Comparison of ENCODE assay signal across 8 mouse cellular contexts in genomic region chr13:21917040-21917439, GRCm38 (mm10). TPM values are rescaled to one million over a fixed set of nuclear protein-coding genes. Genes with fewer than 3 reads are reported as not detected.
DNase-seq lines count a peak whose midpoint lies in the region; ATAC-seq and TF ChIP-seq lines count a peak whose summit lies in the region.

No protein-coding gene starts in this region.

- no peak overlapping the region for H3K9ac ChIP-seq in heart, adult 2 months (ENCODE audit: low read depth, low read length)
- H3K9ac ChIP-seq in CH12.LX (ENCODE audit: insufficient read depth, low read depth), result peak overlapping the region; percentile 19; the same call in 1 of the 2 replicates
- no peak overlapping the region for H3K9ac ChIP-seq in embryonic facial prominence, embryonic 14.5 days (ENCODE audit: low read depth, low read length)
- H3K9ac ChIP-seq in liver, embryonic 11.5 days (ENCODE audit: low read depth, low read length), result no peak overlapping the region

- no peaks in the 10 kb centered on the region for H3K9me3 ChIP-seq in CH12.LX (replicated peaks; ENCODE audit: low read length)
- no peaks in the 10 kb centered on the region for H3K9me3 ChIP-seq in embryonic facial prominence, embryonic 14.5 days (ENCODE audit: control insufficient read depth, low read length)
- H3K9me3 ChIP-seq in liver, embryonic 11.5 days (ENCODE audit: control insufficient read depth, low read length), result no peaks in the 10 kb centered on the region

- no peak for TF ChIP-seq EP300 in heart, adult 2 months (IDR thresholded peaks at IDR 0.05; ENCODE audit: insufficient read depth, low read depth, low read length)
- no peak for TF ChIP-seq EP300 in CH12.LX (IDR thresholded peaks at IDR 0.05; ENCODE audit: low read length)

- H3K79me2 ChIP-seq in heart, adult 2 months (replicated peaks; ENCODE audit: control insufficient read depth, insufficient read depth, low read length), result no peaks in the 10 kb centered on the region
- no peaks in the 10 kb centered on the region for H3K79me2 ChIP-seq in CH12.LX (replicated peaks; ENCODE audit: control insufficient read depth, extremely low read depth, insufficient read depth, poor library complexity, severe bottlenecking)

- ATAC-seq in embryonic facial prominence, embryonic 14.5 days (ENCODE audit: low read depth), result no peak; the same call in 1 of the 2 replicates
- peak; percentile 53 for ATAC-seq in liver, embryonic 11.5 days (replicated peaks; ENCODE audit: low FRiP score)

- peaks cover 2% of the 10 kb centered on the region; the same call in 1 of the 2 replicates for H3K4me1 ChIP-seq in heart, adult 2 months (ENCODE audit: control insufficient read depth, insufficient read depth, low read length)
- peaks cover 0 to 15% of the 10 kb centered on the region in 2 experiments; a peak in 2 of 4 replicates for H3K4me1 ChIP-seq in CH12.LX (ENCODE audit: control insufficient read depth in 1 of 2, insufficient read depth in 2 of 2)
- no peaks in the 10 kb centered on the region for H3K4me1 ChIP-seq in embryonic facial prominence, embryonic 14.5 days (ENCODE audit: control insufficient read depth, insufficient read depth, low read length)
- peaks cover 8% of the 10 kb centered on the region; the same call in 1 of the 2 replicates for H3K4me1 ChIP-seq in liver, embryonic 11.5 days (replicated peaks; ENCODE audit: control insufficient read depth, insufficient read depth, low read length)

- no peak overlapping the region for H3K27ac ChIP-seq in heart, adult 2 months
- no peak overlapping the region for H3K27ac ChIP-seq in CH12.LX (ENCODE audit: insufficient read depth, low read depth)
- no peak overlapping the region for H3K27ac ChIP-seq in embryonic facial prominence, embryonic 14.5 days (replicated peaks; ENCODE audit: low read depth, low read length)
- no peak overlapping the region for H3K27ac ChIP-seq in liver, embryonic 11.5 days (ENCODE audit: low read depth, low read length)

- intact Hi-C loops in heart, adult 2 months (cut with DNase I), result loop anchor here (5.0 to 10.0 kb wide), 3 partner anchors 62 to 202 kb away; partner anchors contain the start of genes Hist1h2ai, Hist1h2bl and Hist1h3h
- intact Hi-C loops in heart, postnatal 36 days (cut with DNase I), result loop anchor here (10.0 kb wide), 1 partner anchor 62 kb away; no protein-coding TSS in a partner anchor
- intact Hi-C loops in left cerebral cortex, postnatal 25 days (cut with DNase I), result loop anchor here (5.0 kb wide), 1 partner anchor 90 kb away; the partner anchor contains the start of gene Prss16

- dilution Hi-C loops in CH12.LX (cut with MboI; ENCODE audit: extremely low pct_ligation_motif_present, extremely low pct_unique_long_range_greater_than_20kb, low sequenced_read_pairs), result no loop called here

- TF ChIP-seq RAD21 in CH12.LX (IDR thresholded peaks at IDR 0.05; ENCODE audit: low read depth, low read length), result no peak

- no peaks in the 10 kb centered on the region for H3K36me3 ChIP-seq in heart, adult 2 months (ENCODE audit: control insufficient read depth, insufficient read depth, low read length)
- no peaks in the 10 kb centered on the region for H3K36me3 ChIP-seq in CH12.LX (replicated peaks in 1 of 2; ENCODE audit: control insufficient read depth in 1 of 2, insufficient read depth in 1 of 2, low read length in 1 of 2)
- no peaks in the 10 kb centered on the region for H3K36me3 ChIP-seq in embryonic facial prominence, embryonic 14.5 days (ENCODE audit: control insufficient read depth, insufficient read depth, low read length)
- no peaks in the 10 kb centered on the region for H3K36me3 ChIP-seq in liver, embryonic 11.5 days (ENCODE audit: control insufficient read depth, insufficient read depth, low read length)

- no peak for TF ChIP-seq CTCF in heart, adult 2 months (IDR thresholded peaks at IDR 0.05)
- TF ChIP-seq CTCF in CH12.LX (conservative IDR thresholded peaks at IDR 0.05 in 1 of 2, IDR thresholded peaks at IDR 0.05 in 1 of 2; ENCODE audit: low read depth in 2 of 2, low read length in 2 of 2), result no peak

- TF ChIP-seq POLR2A in heart, adult 2 months (IDR thresholded peaks at IDR 0.05; ENCODE audit: insufficient read depth, low read depth, low read length), result no peak
- TF ChIP-seq POLR2A in CH12.LX (IDR thresholded peaks at IDR 0.05; ENCODE audit: low read depth, low read length), result no peak

- H3K27me3 ChIP-seq in heart, adult 2 months (ENCODE audit: control insufficient read depth, insufficient read depth, low read length), result no peaks in the 10 kb centered on the region
- peaks cover 10% of the 10 kb centered on the region for H3K27me3 ChIP-seq in CH12.LX (replicated peaks)
- H3K27me3 ChIP-seq in embryonic facial prominence, embryonic 14.5 days (replicated peaks; ENCODE audit: control insufficient read depth, insufficient read depth, low read length), result peaks cover 22% of the 10 kb centered on the region
- H3K27me3 ChIP-seq in liver, embryonic 11.5 days (replicated peaks; ENCODE audit: control insufficient read depth, insufficient read depth, low read length), result no peaks in the 10 kb centered on the region

- WGBS in heart, adult 2 months, result 36% methylated on average over 13 of the region's 13 CpGs
- WGBS in embryonic facial prominence, embryonic 14.5 days, result 7% methylated on average over 13 of the region's 13 CpGs
- 3% methylated on average over 13 of the region's 13 CpGs for WGBS in liver, embryonic 11.5 days

- no peak overlapping the region for H3K4me3 ChIP-seq in heart, adult 2 months
- peak overlapping the region; percentile 49 to 69 (median 62) for H3K4me3 ChIP-seq in CH12.LX (replicated peaks in 1 of 3; ENCODE audit: low read depth in 2 of 3, low read length in 2 of 3, poor library complexity in 1 of 3)
- H3K4me3 ChIP-seq in embryonic facial prominence, embryonic 14.5 days (ENCODE audit: low read depth, low read length), result peak overlapping the region; percentile 48
- H3K4me3 ChIP-seq in liver, embryonic 11.5 days (ENCODE audit: low read depth, low read length), result peak overlapping the region; percentile 71

- H3K4me2 ChIP-seq in CH12.LX (ENCODE audit: insufficient read depth, low read depth, poor library complexity, severe bottlenecking), result peak overlapping the region; percentile 96
- H3K4me2 ChIP-seq in embryonic facial prominence, embryonic 14.5 days (ENCODE audit: low read depth, low read length), result peak overlapping the region; percentile 61
- H3K4me2 ChIP-seq in liver, embryonic 11.5 days, result peak overlapping the region; percentile 100

- DNase-seq in heart, adult 2 months, result peak; percentile 24 to 43
- DNase-seq in heart, postnatal 36 days, result no peak
- peak; percentile 96 for DNase-seq in CH12.LX (ENCODE audit: extremely low read depth)
- DNase-seq in embryonic facial prominence, embryonic 14.5 days (ENCODE audit: low spot score), result peak; percentile 63
- DNase-seq in liver, embryonic 11.5 days (ENCODE audit: low spot score), result peak; percentile 88
- peak; percentile 76 for DNase-seq in thymus, postnatal 0 days (ENCODE audit: low spot score)
- DNase-seq in left cerebral cortex, postnatal 25 days (ENCODE audit: low spot score in 2 of 2), result no peak
- DNase-seq in gastrocnemius, postnatal 25 days, result no peak

- in situ Hi-C loops in CH12.LX (cut with MboI; ENCODE audit: low pct_ligation_motif_present, low pct_unique_long_range_greater_than_20kb, low sequenced_read_pairs), result no loop called here

TF ChIP-seq in CH12.LX, 34 proteins besides CTCF, POLR2A, EP300 and RAD21:
- TF ChIP-seq UBTF (IDR thresholded peaks at IDR 0.05; ENCODE audit: low read depth, low read length), result no peak
- TF ChIP-seq TBP (conservative IDR thresholded peaks at IDR 0.05; ENCODE audit: low read depth, low read length), result peak; percentile 100
- 0 out of 2 replicates have a peak, but pooled peaks have one; percentile 12 for TF ChIP-seq JUND (conservative IDR thresholded peaks at IDR 0.05; ENCODE audit: low read depth, low read length)
- peak; percentile 67; the same call in 1 of the 2 replicates for TF ChIP-seq NRF1 (IDR thresholded peaks at IDR 0.05; ENCODE audit: low read depth, low read length)
- TF ChIP-seq KAT2A (IDR thresholded peaks at IDR 0.05; ENCODE audit: insufficient replicate concordance, low read length), result peak; percentile 70; the same call in 1 of the 2 replicates
- TF ChIP-seq E2F4 (IDR thresholded peaks at IDR 0.05; ENCODE audit: insufficient replicate concordance, low read depth, low read length), result peak; percentile 86; the same call in 1 of the 2 replicates
- no peak for TF ChIP-seq MXI1 (IDR thresholded peaks at IDR 0.05; ENCODE audit: low read depth, low read length)
- peak; percentile 97 for TF ChIP-seq MAFK (IDR thresholded peaks at IDR 0.05; ENCODE audit: insufficient replicate concordance, low read length)
- TF ChIP-seq ELF1 (IDR thresholded peaks at IDR 0.05; ENCODE audit: low read depth, low read length), result peak; percentile 95

RNA-seq across cellular contexts. Expression of gene Zfp184, which starts 27.9 kb away (rescaled TPM):
- total RNA-seq in heart, adult 2 months (2021), result under 1 TPM; 0.70 to 0.73 TPM
- 0.35 and 0.43 TPM in 2 replicates for polyA plus RNA-seq in heart, adult 2 months (2012; rRNA removed)
- total RNA-seq in heart, postnatal 36 days (2021), result under 1 TPM; 0.97 to 0.98 TPM
- total RNA-seq in CH12.LX (2012; rRNA removed), result 2.3 and 3.1 TPM in 2 replicates
- total RNA-seq in CH12.LX (2014; rRNA removed), result 2.0 and 3.3 TPM in 2 replicates
- polyA plus RNA-seq in CH12.LX (2012; ENCODE audit: insufficient read length, low read depth), result 0.79 and 0.80 TPM in 2 replicates
- polyA plus RNA-seq in embryonic facial prominence, embryonic 14.5 days (2014; fragmentation: Nextera tagmentation; extraction: Ambion mirVana), result 7.6 and 8.9 TPM in 2 replicates
- 5.1 and 5.9 TPM in 2 replicates for polyA plus RNA-seq in liver, embryonic 11.5 days (2014; fragmentation: Nextera tagmentation; extraction: Ambion mirVana)
- polyA plus RNA-seq in thymus, postnatal 0 days (2015; fragmentation: Nextera tagmentation; extraction: Ambion mirVana), result 3.7 and 4.4 TPM in 2 replicates
- 1 to 10 TPM; 2.6 to 3.3 TPM for total RNA-seq in left cerebral cortex, postnatal 25 days (2021)
- under 1 TPM; 0.26 to 0.54 TPM for total RNA-seq in gastrocnemius, postnatal 25 days (2021)

Comparison
In these comparisons a context has a peak if more than half of its experiments do, and no peak if none do; other contexts are left out.
1. DNase-seq: peak in heart, adult 2 months (2 of 2), CH12.LX (single experiment), embryonic facial prominence, embryonic 14.5 days (single experiment), liver, embryonic 11.5 days (single experiment) and thymus, postnatal 0 days (single experiment); none in heart, postnatal 36 days (0 of 2), left cerebral cortex, postnatal 25 days (0 of 2) and gastrocnemius, postnatal 25 days (single experiment).
2. Peak in every context shown above with its lines, with median percentiles within 50 percentile points of each other: H3K4me2 ChIP-seq.